Mouse (Mus musculus) liver, embryonic 15.5 days (tissue): ENCODE results near the gene Ric3. TPM values are rescaled to one million over a fixed set of nuclear protein-coding genes. Genes with fewer than 3 reads are reported as not detected.
"Not testable (repeated sequence)": the region's sequence is repeated elsewhere in the genome, so short reads cannot be mapped to it uniquely, and the experiment has no call there.

ENCODE experiments used
- ATAC-seq: fragments of 200-750 bp; cut with Nextera tagmentation; 2 replicates; pipeline ENCODE4 v1.8.0; 2017; ENCODE audit warnings: moderate number of reproducible peaks, mild to moderate bottlenecking, moderate library complexity; ENCODE audit not compliant: insufficient read depth
- H3K27ac ChIP-seq: fragments of 300-500 bp; sonication (generic); replicated peaks from 2 replicates; pipeline ENCODE4 v1.5.1; 2015; ENCODE audit warnings: mild to moderate bottlenecking, inconsistent platforms
- H3K27me3 ChIP-seq: fragments of 300-500 bp; sonication (generic); 2 replicates; pipeline ENCODE4 v1.6.1; 2015; ENCODE audit warnings: mild to moderate bottlenecking, inconsistent platforms
- H3K36me3 ChIP-seq: fragments of 300-500 bp; sonication (generic); replicated peaks from 2 replicates; pipeline ENCODE4 v1.6.1; 2015; ENCODE audit warnings: moderate library complexity, mild to moderate bottlenecking, inconsistent platforms
- H3K4me1 ChIP-seq: fragments of 300-500 bp; sonication (generic); replicated peaks from 2 replicates; pipeline ENCODE4 v1.6.1; 2015; ENCODE audit warnings: inconsistent platforms
- H3K4me2 ChIP-seq: fragments of 300-500 bp; sonication (generic); 2 replicates; pipeline ENCODE4 v1.6.1; 2015; ENCODE audit warnings: moderate library complexity, mild to moderate bottlenecking, inconsistent platforms
- H3K4me3 ChIP-seq: fragments of 300-500 bp; sonication (generic); replicated peaks from 2 replicates; pipeline ENCODE4 v1.5.1; 2015; ENCODE audit warnings: mild to moderate bottlenecking, inconsistent platforms
- H3K9ac ChIP-seq: fragments of 300-500 bp; sonication (generic); 2 replicates; pipeline ENCODE4 v1.6.1; 2015; ENCODE audit warnings: moderate library complexity, mild to moderate bottlenecking, inconsistent platforms
- H3K9me3 ChIP-seq: fragments of 300-500 bp; sonication (generic); replicated peaks from 2 replicates; pipeline ENCODE4 v1.6.1; 2016; ENCODE audit warnings: inconsistent platforms
- WGBS: fragments of 180-500 bp; shearing (Covaris S2); methylation state at CpG from one replicate; pipeline ENCODE4 v1.1.7; 2015; ENCODE audit warnings: mixed read lengths; ENCODE audit not compliant: insufficient replicate concordance; 5-methylcytosine and 5-hydroxymethylcytosine counted together
- polyA plus RNA-seq: library from polyadenylated mRNA; unstranded; fragments of >200 nt; fragmentation: Nextera tagmentation; extraction: Ambion mirVana; gene quantifications from 2 replicates; pipeline ENCODE4 v1.2.1, GENCODE M21; 2015

Gene Ric3
- 0.39 and 0.53 TPM in 2 replicates for polyA plus RNA-seq

- Histone ChIP-seq H3K4me2 (peak within 1 kb of the TSS; percentile 67), H3K36me3 (no peaks in the 10 kb centered on the region), H3K9me3 (no peaks in the 10 kb centered on the region), H3K27ac (no peak within 1 kb of the TSS), H3K4me1 (0 out of 2 replicates have a peak, but pooled peaks cover 11% of the 10 kb centered on the region), H3K27me3 (peaks cover 38% of the 10 kb centered on the region), H3K4me3 (peak within 1 kb of the TSS; percentile 50), H3K9ac (no peak within 1 kb of the TSS)
- peak; percentile 18; the same call in 1 of the 2 replicates for ATAC-seq
- 4% methylated on average over 50 of the region's 50 CpGs for WGBS
Observed at GRCm38 (mm10) chr7:109083113-109083812, at the start of gene Ric3. Gene Ric3 (minus strand): TSS chr7:109083331.

GRCm38 (mm10) chr7:109131565-109131964 is 48.4 kb upstream of the Ric3 start:
- H3K27me3 ChIP-seq = no peaks in the 10 kb centered on the region
- no peak overlapping the region for H3K9ac ChIP-seq
- no peak overlapping the region for H3K4me2 ChIP-seq
- no peaks in the 10 kb centered on the region for H3K9me3 ChIP-seq
- H3K4me3 ChIP-seq = no peak overlapping the region
- WGBS = 29% methylated on average over 2 of the region's 2 CpGs
- no peak overlapping the region for H3K27ac ChIP-seq
- no peaks in the 10 kb centered on the region for H3K36me3 ChIP-seq
- ATAC-seq = no peak
- H3K4me1 ChIP-seq = peaks cover 14% of the 10 kb centered on the region

DNA sequence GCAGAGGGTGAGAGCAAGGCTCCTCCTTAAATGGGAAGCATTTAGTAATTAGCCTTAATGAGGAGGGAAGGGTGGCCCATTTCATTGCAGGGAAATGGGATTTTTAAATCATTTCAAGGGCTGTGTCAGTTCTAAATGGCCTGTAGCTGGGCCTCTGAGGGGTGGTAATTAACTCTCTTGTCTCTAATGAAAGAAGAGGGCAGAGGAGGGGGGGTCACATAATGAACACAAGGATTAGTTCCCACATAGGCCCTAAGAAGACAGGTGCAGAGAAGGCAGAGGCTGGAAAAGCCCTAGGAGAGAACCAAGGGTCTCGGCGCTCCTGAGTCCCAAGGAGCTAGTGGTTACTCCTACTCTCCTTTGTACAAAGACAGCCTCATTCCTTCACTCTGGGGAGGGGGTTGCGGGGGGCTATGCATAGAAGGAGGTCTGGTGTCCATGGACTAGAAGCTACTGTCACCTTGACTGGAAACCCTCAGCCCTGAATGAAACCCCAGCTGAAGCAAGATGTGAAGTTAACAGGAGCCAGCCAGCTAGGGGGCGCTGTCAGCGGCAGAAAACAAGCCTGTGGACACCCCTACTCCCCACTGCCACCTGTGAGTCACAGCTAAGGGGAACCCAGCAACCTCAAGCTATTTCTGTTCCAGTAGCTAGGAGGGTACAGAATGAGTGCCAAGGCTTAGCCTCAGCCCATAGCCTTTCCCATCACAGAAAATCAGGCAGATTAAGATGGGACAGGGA is 47.0 kb upstream of the Ric3 start:
- Histone ChIP-seq H3K4me2 (no peak overlapping the region), H3K4me1 (peaks cover 6% of the 10 kb centered on the region), H3K27me3 (0 out of 2 replicates have a peak, but pooled peaks cover 3% of the 10 kb centered on the region), H3K9ac (no peak overlapping the region), H3K36me3 (no peaks in the 10 kb centered on the region), H3K4me3 (no peak overlapping the region), H3K9me3 (no peaks in the 10 kb centered on the region), H3K27ac (no peak overlapping the region)
- WGBS = 64% methylated on average over 5 of the region's 5 CpGs
- ATAC-seq = no peak

DNA sequence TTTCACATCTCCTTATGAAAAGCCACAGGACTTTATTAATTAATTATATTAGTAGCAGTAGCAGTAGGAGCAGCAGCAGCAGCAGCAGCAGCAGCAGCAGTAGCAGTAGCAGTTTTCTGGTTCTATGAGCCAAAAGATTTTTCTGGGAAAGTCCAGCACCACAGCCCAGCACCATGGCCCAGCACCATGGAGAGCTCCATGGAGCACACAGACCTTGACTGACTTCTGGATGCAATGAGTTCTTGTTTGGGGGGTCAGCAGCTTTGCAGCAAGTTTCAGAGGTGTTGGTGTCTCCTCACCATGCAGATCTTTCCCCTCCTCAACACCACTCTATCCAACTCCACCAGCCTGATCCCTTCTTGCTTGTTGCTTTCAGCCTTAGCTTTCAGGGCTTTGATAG is 46.3 kb upstream of the Ric3 start:
- 0 out of 2 replicates have a peak, but pooled peaks cover 9% of the 10 kb centered on the region for H3K27me3 ChIP-seq

DNA sequence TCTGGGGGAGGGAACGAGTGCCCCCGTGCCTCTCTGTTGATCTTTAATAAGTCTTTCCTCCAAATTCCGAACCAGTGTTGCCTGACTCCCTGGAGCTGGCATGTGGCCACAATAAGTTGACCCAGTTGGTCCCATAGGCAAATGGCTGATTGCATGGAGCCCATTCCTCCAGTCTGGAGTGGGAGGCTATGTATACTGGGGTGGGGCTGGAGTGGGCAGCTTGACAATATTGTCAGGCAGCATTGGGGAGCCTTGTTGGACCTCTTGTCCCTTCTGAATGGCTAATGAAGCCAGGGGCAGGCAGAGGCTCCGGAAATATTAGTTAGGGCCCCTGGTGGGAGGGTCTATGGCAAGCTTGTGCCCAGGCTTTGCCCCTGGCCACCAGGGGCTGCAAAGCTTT is 32.8 kb upstream of the Ric3 start:
- Histone ChIP-seq H3K9me3 (no peaks in the 10 kb centered on the region), H3K4me3 (no peak overlapping the region), H3K36me3 (no peaks in the 10 kb centered on the region), H3K4me2 (peak overlapping the region; percentile 13; the same call in 1 of the 2 replicates), H3K4me1 (peaks cover 51% of the 10 kb centered on the region), H3K27ac (peak overlapping the region; percentile 31), H3K27me3 (no peaks in the 10 kb centered on the region), H3K9ac (no peak overlapping the region)
- no peak for ATAC-seq
- 27% methylated on average over 4 of the region's 4 CpGs for WGBS

More for the DNA sequence above, 46.3 kb upstream of the Ric3 start:
- Histone ChIP-seq H3K4me2 (no peak overlapping the region), H3K4me3 (no peak overlapping the region), H3K4me1 (peaks cover 6% of the 10 kb centered on the region), H3K27ac (no peak overlapping the region), H3K9ac (no peak overlapping the region), H3K36me3 (no peaks in the 10 kb centered on the region), H3K9me3 (no peaks in the 10 kb centered on the region)
- ATAC-seq = no peak

GRCm38 (mm10) chr7:109115488-109115887 is 32.4 kb upstream of the Ric3 start:
- not testable (repeated sequence) for H3K9me3 ChIP-seq, H3K36me3 ChIP-seq, ATAC-seq, H3K9ac ChIP-seq, H3K27me3 ChIP-seq, H3K4me3 ChIP-seq
- H3K4me1 ChIP-seq = peaks cover 55% of the 10 kb centered on the region
- H3K27ac ChIP-seq = peak overlapping the region; percentile 31
- 0 out of 2 replicates have a peak overlapping the region, but pooled peaks have one; percentile 13 for H3K4me2 ChIP-seq
- WGBS = 25% methylated on average over 1 of the region's 4 CpGs

GRCm38 (mm10) chr7:109114950-109115349 is 31.8 kb upstream of the Ric3 start:
- Histone ChIP-seq H3K36me3 (no peaks in the 10 kb centered on the region), H3K4me2 (peak overlapping the region; percentile 55), H3K27me3 (no peaks in the 10 kb centered on the region), H3K4me3 (no peak overlapping the region), H3K9me3 (no peaks in the 10 kb centered on the region), H3K4me1 (peaks cover 61% of the 10 kb centered on the region), H3K9ac (no peak overlapping the region), H3K27ac (peak overlapping the region; percentile 85)
- WGBS = 3% methylated on average over 10 of the region's 10 CpGs
- ATAC-seq = peak; percentile 87

DNA sequence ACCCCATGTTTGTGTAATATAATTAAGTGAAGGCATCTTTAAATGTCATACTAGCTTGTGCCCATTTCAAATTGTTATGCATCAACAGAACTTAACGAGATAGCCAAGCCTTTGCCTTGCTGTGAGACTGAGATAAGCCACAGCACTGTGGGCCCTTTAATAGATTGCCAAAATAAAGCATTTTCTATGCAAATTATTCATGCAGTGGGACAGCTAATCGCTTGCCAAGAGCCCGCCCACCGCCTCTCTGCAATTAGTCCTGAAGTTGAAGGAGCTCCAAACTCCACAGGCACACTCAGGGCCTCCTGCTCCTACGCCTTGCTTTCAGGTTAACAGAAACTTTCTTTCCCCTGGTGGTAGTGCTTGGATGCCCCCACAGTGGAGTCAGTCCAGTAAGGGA is 27.9 kb upstream of the Ric3 start:
- peak overlapping the region; percentile 87 for H3K27ac ChIP-seq
- H3K4me2 ChIP-seq = peak overlapping the region; percentile 59
- H3K4me1 ChIP-seq = peaks cover 62% of the 10 kb centered on the region
- peak overlapping the region; percentile 44 for H3K9ac ChIP-seq
- 20% methylated on average over 5 of the region's 5 CpGs for WGBS
- 0 out of 2 replicates have a peak overlapping the region, but pooled peaks have one; percentile 10 for H3K4me3 ChIP-seq
- no peaks in the 10 kb centered on the region for H3K27me3 ChIP-seq
- no peaks in the 10 kb centered on the region for H3K36me3 ChIP-seq
- no peaks in the 10 kb centered on the region for H3K9me3 ChIP-seq
- peak; percentile 83 for ATAC-seq

- no peak overlapping the region for H3K27ac ChIP-seq
- H3K4me3 ChIP-seq = no peak overlapping the region
- H3K36me3 ChIP-seq = no peaks in the 10 kb centered on the region
- H3K9ac ChIP-seq = no peak overlapping the region
- ATAC-seq = no peak
- no peak overlapping the region for H3K4me2 ChIP-seq
- H3K27me3 ChIP-seq = no peaks in the 10 kb centered on the region
- H3K9me3 ChIP-seq = no peaks in the 10 kb centered on the region
- WGBS = 8% methylated on average over 1 of the region's 1 CpGs
- H3K4me1 ChIP-seq = peaks cover 6% of the 10 kb centered on the region
Observed at GRCm38 (mm10) chr7:109104894-109105293, 21.8 kb upstream of the Ric3 start.

GRCm38 (mm10) chr7:109101167-109101566 is 18.0 kb upstream of the Ric3 start:
- ATAC-seq = no peak
- no peak overlapping the region for H3K4me3 ChIP-seq
- H3K9ac ChIP-seq = no peak overlapping the region
- no peaks in the 10 kb centered on the region; the same call in 1 of the 2 replicates for H3K4me1 ChIP-seq
- H3K27ac ChIP-seq = no peak overlapping the region
- H3K9me3 ChIP-seq = no peaks in the 10 kb centered on the region
- H3K4me2 ChIP-seq = no peak overlapping the region
- no peaks in the 10 kb centered on the region for H3K36me3 ChIP-seq
- WGBS = 68% methylated on average over 3 of the region's 3 CpGs
- no peaks in the 10 kb centered on the region for H3K27me3 ChIP-seq
